In genomic region chr10:93263431-93263830, GRCm38 (mm10) we compare ENCODE assay signal across 8 mouse cellular contexts. TPM values are rescaled to one million over a fixed set of nuclear protein-coding genes. Genes with fewer than 3 reads are reported as not detected.
DNase-seq lines count a peak whose midpoint lies in the region; ATAC-seq lines count a peak whose summit lies in the region.

No protein-coding gene starts in this region.

- H3K27me3 ChIP-seq in forebrain, embryonic 16.5 days (replicated peaks; ENCODE audit: control insufficient read depth, insufficient read depth, low read length): no peaks in the 10 kb centered on the region
- no peaks in the 10 kb centered on the region for H3K27me3 ChIP-seq in midbrain, embryonic 13.5 days

- H3K9ac ChIP-seq in forebrain, embryonic 16.5 days (replicated peaks; ENCODE audit: low read depth, low read length): no peak overlapping the region; the same call in 1 of the 2 replicates
- H3K9ac ChIP-seq in midbrain, embryonic 13.5 days (replicated peaks): no peak overlapping the region; the same call in 1 of the 2 replicates

- peak; percentile 59 for ATAC-seq in forebrain, embryonic 16.5 days
- ATAC-seq in midbrain, embryonic 13.5 days: peak; percentile 60
- ATAC-seq in cerebellum, adult (ENCODE audit: insufficient number of reproducible peaks, low FRiP score, low TSS enrichment): no peak

- peak; percentile 3 for DNase-seq in gastrocnemius, postnatal 14 days
- no peak for DNase-seq in gastrocnemius, postnatal 36 days
- peak; percentile 63 to 77 for DNase-seq in left cerebral cortex, postnatal 14 days (ENCODE audit: low spot score in 2 of 2)
- no peak for DNase-seq in left cerebral cortex, adult 11 months (ENCODE audit: low spot score)
- DNase-seq in cerebellum, adult 11-12 months: no peak

- H3K4me3 ChIP-seq in forebrain, embryonic 16.5 days (replicated peaks; ENCODE audit: low read length): no peak overlapping the region
- H3K4me3 ChIP-seq in midbrain, embryonic 13.5 days (replicated peaks): no peak overlapping the region

- H3K36me3 ChIP-seq in forebrain, embryonic 16.5 days (ENCODE audit: control insufficient read depth, insufficient read depth): no peaks in the 10 kb centered on the region
- H3K36me3 ChIP-seq in midbrain, embryonic 13.5 days: no peaks in the 10 kb centered on the region

- peak overlapping the region; percentile 70 for H3K27ac ChIP-seq in forebrain, embryonic 16.5 days (ENCODE audit: low read length)
- peak overlapping the region; percentile 44; the same call in 1 of the 2 replicates for H3K27ac ChIP-seq in midbrain, embryonic 13.5 days

- WGBS in forebrain, embryonic 16.5 days: 11% methylated on average over 8 of the region's 8 CpGs
- WGBS in midbrain, embryonic 13.5 days: 23% methylated on average over 8 of the region's 8 CpGs

- H3K4me2 ChIP-seq in forebrain, embryonic 16.5 days (ENCODE audit: low read length): no peak overlapping the region; the same call in 1 of the 2 replicates
- H3K4me2 ChIP-seq in midbrain, embryonic 13.5 days (replicated peaks): no peak overlapping the region

- intact Hi-C loops in gastrocnemius, postnatal 14 days (cut with DNase I; ENCODE audit: low total_unique reads): no loop called here
- intact Hi-C loops in gastrocnemius, postnatal 36 days (cut with DNase I): no loop called here
- intact Hi-C loops in left cerebral cortex, postnatal 14 days (cut with DNase I): no loop called here

- H3K4me1 ChIP-seq in forebrain, embryonic 16.5 days (replicated peaks; ENCODE audit: control insufficient read depth, insufficient read depth, low read length): peaks cover 42% of the 10 kb centered on the region
- H3K4me1 ChIP-seq in midbrain, embryonic 13.5 days (replicated peaks): peaks cover 37% of the 10 kb centered on the region

- no peaks in the 10 kb centered on the region for H3K9me3 ChIP-seq in forebrain, embryonic 16.5 days (ENCODE audit: control insufficient read depth, low read length)
- H3K9me3 ChIP-seq in midbrain, embryonic 13.5 days: no peaks in the 10 kb centered on the region

RNA-seq across cellular contexts. Expression of gene Elk3, which starts 47.5 kb away (rescaled TPM):
- 10 to 100 TPM; 31.7 to 32.9 TPM for total RNA-seq in gastrocnemius, postnatal 14 days (2021)
- 10 to 100 TPM; 11.6 to 14.2 TPM for total RNA-seq in gastrocnemius, postnatal 36 days (2021)
- total RNA-seq in left cerebral cortex, postnatal 14 days (2021): 10 to 100 TPM; 15.2 to 16.1 TPM
- polyA plus RNA-seq in forebrain, embryonic 16.5 days (2015; fragmentation: Nextera tagmentation; extraction: Ambion mirVana): 6.6 and 9.8 TPM in 2 replicates
- 7.7 and 8.5 TPM in 2 replicates for polyA plus RNA-seq in midbrain, embryonic 13.5 days (2015; fragmentation: Nextera tagmentation; extraction: Ambion mirVana)

Comparison
In these comparisons a context has a peak if more than half of its experiments do, and no peak if none do; other contexts are left out.
1. DNase-seq: peak in gastrocnemius, postnatal 14 days (single experiment) and left cerebral cortex, postnatal 14 days (2 of 2); none in gastrocnemius, postnatal 36 days (0 of 2), left cerebral cortex, adult 11 months (single experiment) and cerebellum, adult 11-12 months (single experiment).